Mouse (Mus musculus) cerebellum, postnatal 36 days (tissue): Measurements from ENCODE around the gene Atp6v1g3.

Source experiments
- DNase-seq, 2 experiments: peaks; one replicate each; pipeline ENCODE4 v3.0.0; 2021 to 2022; ENCODE audit warnings: mixed read lengths in 2 of 2

Atp6v1g3 gene

GRCm38 (mm10) chr1:138289455-138290425 lies 16.2 kb downstream of the Atp6v1g3 start:
- DNase-seq, result no peak

DNA sequence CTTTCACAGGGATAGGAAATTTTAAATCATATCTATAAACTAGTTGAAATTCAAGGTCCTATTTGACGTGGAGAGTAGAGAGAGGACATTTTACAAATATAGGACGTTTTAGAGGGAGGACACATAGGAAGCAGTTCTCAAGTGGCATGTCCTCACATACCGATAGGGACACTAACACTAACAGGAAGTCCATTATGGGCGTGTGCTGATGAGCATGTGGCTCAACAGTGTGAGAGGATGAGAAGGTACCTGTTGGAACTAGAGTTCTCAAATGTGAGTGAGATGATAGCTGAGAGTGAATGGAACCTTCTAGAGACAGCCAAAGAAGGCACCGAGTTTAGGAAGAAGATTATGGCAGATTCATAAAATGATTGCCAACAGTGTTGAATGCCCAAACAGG lies 17.9 kb downstream of the Atp6v1g3 start:
- no peak for DNase-seq

- DNase-seq, result no peak
These were observed 20.9 kb downstream of the Atp6v1g3 start for GRCm38 (mm10) chr1:138294487-138294886.

DNA sequence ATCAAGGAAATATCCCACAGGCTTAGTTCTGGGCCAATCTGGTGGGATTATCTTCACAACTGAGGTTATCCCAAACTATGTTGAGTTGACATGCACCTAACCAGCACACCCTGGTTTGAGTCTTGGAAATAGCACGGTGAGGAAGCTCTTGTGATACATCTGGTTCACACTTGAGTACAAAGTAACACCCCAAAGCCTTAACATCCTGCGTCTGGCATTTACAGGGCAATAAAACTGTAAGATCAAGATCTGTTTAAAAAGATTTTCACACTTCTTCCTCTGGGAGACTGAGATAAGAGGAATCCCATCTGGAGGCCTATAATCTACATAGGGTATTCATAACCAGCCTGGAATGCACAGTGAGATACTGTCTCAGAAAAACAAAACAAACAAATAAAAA lies 24.6 kb downstream of the Atp6v1g3 start:
- DNase-seq, result no peak

DNA sequence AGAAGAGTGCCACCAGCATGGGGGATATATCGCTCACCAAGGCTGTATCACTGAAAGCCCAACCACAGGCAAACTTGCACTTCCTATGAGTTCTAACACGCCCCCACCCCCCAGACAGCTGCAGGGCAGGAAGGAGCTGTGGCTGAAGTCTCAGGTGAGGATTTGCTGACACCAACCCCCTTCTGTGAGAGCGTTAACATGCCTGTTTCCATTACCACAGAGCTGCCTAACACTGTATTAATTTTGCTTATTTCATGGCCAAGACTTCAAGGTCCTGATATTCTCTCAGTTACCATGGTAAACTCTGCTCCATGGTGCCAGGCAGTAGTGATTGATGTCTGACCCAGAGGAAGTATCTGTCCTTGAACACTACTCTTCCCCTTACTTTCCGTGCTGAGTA lies 26.0 kb downstream of the Atp6v1g3 start:
- no peak for DNase-seq

DNA sequence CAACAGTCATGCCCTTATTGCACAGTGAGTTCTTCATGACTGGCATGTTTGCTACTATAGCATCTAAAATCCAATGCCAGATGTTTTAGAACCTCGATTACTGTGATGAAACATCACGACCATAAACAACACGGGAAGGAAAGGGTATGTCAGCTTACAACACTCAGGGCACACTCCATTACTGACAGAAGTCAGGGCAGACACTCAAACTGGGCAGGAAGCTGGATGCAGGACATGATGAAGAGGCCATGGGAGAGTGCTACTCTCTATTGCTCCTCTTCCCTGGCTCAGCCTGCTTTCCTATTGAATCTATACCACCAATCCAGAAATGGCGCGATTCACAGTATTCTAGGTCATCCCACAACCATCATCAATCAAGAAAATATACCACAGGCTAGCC lies 28.4 kb downstream of the Atp6v1g3 start:
- DNase-seq, result no peak

- no peak for DNase-seq
These were observed 29.2 kb downstream of the Atp6v1g3 start for GRCm38 (mm10) chr1:138302756-138303155.

DNA sequence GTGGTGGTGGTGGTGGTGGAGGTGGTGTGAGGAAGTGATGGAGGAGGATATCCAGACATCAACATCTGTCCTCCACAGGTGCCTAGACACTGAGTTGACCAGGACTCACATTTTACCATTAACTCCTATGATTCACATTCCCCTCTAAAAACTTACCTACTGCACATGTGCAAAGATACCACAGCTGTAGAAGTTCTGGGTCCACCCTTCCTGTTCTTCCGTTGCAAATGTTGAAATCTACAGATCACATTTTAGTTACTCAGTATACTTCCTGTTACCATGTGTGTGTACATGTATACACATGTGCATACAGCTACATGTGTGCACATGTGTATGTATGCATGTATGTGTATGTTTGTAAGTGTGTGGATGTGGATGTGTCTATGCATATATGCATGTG lies 29.8 kb downstream of the Atp6v1g3 start:
- no peak for DNase-seq

GRCm38 (mm10) chr1:138304141-138304915 lies 30.8 kb downstream of the Atp6v1g3 start:
- DNase-seq, result no peak

DNA sequence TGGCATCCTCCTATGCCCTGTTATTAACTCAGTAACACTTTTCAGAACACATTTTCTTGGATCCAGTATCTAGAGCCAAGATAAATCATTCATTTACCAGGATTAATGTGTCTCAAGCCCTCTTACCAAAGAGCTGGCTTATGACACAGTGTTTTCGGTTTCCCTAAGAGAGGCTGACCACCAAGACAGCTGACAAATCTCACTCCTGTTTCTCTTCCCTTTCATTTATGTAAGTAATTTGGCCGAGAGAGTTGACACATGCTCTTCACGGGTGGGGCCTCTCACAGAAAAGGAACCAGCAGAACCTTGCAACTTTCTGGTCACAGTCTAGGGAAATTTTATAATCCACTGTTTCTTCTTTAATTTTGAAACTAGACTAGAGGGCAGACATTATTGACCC lies 49.1 kb downstream of the Atp6v1g3 start:
- DNase-seq, result no peak

DNA sequence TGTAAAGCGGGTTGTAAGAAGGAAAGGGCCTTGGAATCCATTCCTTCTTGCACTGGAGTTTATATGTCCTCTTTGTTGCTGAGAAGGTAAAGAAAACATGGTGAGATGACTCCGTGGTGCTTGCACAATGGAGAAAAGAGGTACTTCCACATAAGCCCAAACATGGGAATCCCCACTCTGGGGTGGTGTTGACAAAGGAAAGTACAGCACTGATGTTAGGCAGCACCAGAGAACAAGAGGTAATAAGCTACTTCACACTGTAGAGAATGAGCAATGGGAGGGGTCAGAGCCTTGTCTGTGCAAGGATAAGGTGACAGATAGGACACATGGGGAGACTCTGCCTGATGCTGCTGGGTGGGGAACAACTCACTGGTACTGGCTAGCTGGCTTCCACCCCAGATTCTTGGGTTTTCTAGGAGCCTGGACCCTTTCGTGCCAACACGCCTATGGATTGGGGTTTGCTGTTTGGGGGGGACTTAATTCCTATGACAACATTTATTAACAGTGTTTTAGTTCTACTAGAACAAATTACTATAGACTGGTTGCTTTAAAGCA lies 49.6 kb downstream of the Atp6v1g3 start:
- no peak for DNase-seq

GRCm38 (mm10) chr1:138326091-138326490 lies 52.6 kb downstream of the Atp6v1g3 start:
- DNase-seq, result no peak

GRCm38 (mm10) chr1:138326566-138326965 lies 53.0 kb downstream of the Atp6v1g3 start:
- no peak for DNase-seq

- no peak for DNase-seq
These were observed 54.1 kb downstream of the Atp6v1g3 start for GRCm38 (mm10) chr1:138327466-138328245.

DNA sequence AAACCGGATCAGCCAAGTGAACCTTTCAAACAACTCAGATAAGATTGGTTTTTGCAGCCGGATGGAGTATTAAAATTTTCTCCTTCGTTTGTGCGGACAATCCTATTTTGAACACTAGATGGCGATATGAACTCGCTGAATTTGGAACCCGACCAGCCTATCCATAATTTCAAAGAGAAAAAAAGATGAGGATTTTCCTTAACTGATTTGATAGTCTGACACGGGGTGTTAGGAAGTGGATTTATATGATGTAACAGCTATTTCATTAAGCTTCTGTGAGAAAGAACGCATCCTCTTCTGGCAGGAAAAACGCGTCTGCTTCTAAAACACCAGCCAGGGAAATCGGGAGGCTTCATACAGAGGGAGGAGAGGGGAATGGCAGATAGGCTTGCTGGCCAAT lies 54.8 kb downstream of the Atp6v1g3 start:
- DNase-seq, result peak in 1 of 2 experiments; percentile 14

DNA sequence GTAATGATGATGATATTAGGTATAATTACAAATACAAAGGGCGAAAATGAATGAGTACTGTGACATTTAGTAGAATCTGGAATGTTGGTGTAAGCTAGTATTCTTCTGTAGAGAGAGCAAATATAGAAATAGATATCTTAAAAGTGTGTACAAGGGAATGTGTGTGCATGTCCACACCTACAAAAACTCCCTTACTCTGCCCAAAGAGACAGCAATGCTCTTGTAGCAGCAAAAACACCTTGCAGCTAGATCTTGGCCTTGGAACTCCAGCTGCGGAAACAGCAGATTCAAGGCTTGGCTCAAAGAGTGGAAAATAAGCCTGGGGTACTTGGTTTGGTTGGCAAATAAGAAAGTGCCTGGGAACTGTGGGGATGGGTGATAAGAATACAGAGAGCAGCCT lies 57.0 kb downstream of the Atp6v1g3 start:
- DNase-seq, result no peak

DNA sequence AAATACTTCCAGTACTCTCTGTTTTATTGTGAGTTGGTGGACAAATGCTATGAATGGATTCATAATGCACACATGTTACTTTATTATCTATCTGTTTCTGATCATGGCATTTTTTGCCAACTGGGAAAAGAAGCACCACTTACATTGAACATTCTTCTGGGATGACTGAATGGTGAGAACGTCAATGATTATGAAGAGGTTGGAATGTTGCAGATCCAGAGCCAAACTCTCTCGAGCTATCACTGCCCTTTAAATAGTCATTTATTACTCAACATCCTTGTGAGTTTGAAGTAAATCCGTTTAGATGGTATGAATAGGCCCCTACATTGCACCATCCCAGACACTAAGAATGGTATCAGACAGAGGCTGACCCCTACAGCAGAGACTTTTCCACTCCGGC lies 58.1 kb downstream of the Atp6v1g3 start:
- no peak for DNase-seq

DNA sequence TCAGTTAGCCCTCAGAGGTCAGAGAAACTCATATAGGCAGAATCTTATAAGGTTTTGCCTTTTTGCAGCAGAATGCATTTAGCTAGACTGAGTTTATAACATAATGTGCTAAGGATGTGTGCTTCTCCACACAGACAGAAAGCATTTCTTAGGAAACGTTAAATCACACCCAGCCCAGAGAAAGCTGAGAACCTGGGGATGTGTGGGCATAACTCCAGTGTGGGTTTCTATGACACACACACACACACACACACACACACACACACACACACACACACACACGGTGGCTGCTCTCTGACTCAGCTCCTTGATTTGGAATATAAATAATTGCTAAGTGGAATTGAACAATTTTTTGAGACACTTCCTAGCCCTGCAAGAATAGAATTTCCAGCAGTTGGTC lies 61.2 kb downstream of the Atp6v1g3 start:
- DNase-seq, result no peak

DNA sequence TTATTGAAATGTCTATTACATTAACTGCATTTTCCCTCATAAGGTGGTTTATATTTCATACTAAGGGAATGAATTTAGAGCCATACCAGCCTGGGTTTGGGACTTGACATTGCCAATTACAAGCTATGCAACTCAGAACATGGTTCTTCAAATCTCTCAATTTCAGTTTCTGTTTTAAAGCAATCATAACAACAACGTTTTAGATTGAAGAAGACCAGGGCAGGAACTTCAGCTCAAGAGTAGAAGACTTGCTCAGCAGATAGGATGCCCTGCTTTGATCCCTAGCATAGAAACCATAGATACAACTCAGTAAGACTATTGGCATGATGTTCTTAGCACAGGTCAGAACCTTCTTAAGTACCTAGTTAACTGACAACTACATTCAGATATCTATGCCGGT lies 63.9 kb downstream of the Atp6v1g3 start:
- DNase-seq, result no peak
